Mouse (Mus musculus): Measurements from ENCODE around the gene Htra2.

The Htra2 gene

DNA sequence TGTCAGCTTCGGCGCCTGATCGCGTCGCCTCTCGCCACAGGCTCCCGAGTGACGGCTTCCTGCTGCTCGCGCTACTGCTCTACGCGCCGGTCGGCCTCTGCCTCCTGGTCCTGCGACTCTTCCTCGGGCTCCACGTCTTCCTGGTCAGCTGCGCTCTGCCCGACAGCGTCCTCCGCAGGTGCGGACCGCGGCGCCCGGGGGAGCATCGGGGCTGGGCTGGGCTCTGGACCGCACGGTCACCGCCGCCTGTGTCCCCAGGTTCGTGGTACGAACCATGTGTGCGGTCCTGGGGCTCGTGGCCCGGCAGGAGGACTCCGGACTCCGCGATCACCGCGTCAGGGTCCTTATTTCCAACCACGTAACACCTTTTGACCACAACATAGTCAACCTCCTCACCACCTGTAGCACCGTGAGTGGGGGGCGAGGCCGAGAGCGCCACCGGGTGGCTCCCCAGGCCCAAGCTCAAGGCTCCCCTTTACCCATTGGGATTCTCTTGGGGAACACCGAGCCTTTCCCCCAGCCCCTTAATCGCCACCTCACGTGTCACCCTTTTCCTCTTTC lies at the start of gene Htra2:
Gene Htra2 (minus strand): TSS at position 403 of the 561 bp plus-strand sequence.
- DNase-seq (ENCODE audit: low read depth, low spot score), result peak; percentile 46
- no peaks in the 10 kb centered on the region for H3K27me3 ChIP-seq (ENCODE audit: control insufficient read depth, insufficient read depth, low read length, poor library complexity, severe bottlenecking)
- H3K36me3 ChIP-seq (ENCODE audit: control insufficient read depth, insufficient read depth, low read length, poor library complexity, severe bottlenecking), result peaks cover 6% of the 10 kb centered on the region

GRCm38 (mm10) chr6:83104158-83104557 lies 49.1 kb upstream of the Htra2 start:
- DNase-seq (ENCODE audit: low read depth, low spot score), result no peak
- Histone ChIP-seq H3K27me3 (ENCODE audit: control insufficient read depth, insufficient read depth, low read length, poor library complexity, severe bottlenecking) (no peaks in the 10 kb centered on the region), H3K36me3 (ENCODE audit: control insufficient read depth, insufficient read depth, low read length, poor library complexity, severe bottlenecking) (peaks cover 3% of the 10 kb centered on the region; the same call in 1 of the 2 replicates)

DNA sequence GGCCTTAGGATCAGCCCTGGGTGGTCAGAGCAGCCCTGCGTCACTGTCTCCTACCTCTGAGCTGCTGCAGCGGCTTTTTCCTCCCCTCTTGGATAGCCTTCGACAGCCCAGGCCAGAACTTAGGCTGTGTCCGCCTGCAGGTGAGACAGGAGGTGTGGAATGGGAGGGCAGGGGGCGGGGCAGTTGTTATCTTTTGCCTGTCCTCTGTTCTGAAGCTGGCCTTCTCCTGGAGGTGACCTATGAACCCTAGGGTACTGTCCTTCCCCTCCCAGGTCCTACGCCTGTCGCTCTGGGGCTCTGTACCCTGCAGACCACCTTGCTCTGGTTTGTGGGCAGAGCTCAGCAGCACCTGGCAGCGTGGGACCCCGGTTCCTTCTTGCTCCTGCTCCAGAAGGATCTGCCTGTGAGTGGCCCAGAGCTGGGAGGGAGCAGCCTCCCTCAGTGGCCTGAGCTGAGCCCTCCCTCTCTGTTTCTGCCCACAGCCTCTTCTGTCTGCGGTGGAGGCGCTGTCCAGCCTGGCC lies 48.1 kb upstream of the Htra2 start:
- H3K36me3 ChIP-seq (ENCODE audit: control insufficient read depth, insufficient read depth, low read length, poor library complexity, severe bottlenecking), result peaks cover 3% of the 10 kb centered on the region; the same call in 1 of the 2 replicates
- DNase-seq (ENCODE audit: low read depth, low spot score), result no peak
- H3K27me3 ChIP-seq (ENCODE audit: control insufficient read depth, insufficient read depth, low read length, poor library complexity, severe bottlenecking), result no peaks in the 10 kb centered on the region

DNA sequence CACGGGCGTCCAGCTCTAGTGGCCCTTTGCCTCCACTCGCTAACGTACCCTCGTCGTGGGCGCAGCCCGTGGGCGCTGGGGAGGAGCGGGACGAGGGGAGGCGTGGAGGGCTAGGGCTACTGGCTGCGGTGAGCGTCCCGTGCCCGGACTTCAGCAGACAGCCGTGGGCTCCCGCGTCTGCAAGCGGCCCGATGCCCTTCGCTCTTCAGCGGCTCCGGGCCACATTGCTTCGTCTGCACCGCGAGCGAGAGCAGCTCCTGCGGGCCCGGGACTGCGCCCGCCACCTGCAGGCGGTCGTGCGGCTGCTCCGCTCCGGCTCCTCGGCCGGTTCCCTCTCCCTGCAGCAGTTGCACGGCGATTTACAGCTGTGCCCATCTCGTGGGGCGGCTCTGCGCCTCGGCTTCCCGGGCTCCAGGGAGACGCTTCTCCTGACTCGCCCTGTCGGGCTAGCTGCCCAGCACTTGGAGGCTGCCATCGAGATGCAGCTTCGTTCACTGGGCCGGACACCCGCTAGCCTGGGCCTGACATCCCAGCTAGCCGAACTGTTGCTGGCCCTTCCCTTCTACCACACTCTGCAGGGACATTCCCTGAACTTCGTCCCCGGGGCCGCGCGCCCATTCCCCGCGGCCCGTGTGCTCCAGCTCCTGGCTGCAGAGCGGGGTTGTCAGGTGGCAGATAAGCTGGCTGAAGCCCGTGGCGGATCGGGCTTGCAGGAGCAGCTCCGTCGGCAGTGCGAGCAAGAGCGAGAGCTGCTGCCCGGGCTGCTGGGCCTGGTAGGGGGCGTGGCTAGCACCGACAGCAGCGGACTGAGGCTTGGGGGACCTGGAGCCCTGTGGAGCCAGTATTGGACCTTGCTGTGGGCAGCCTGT lies 46.8 kb upstream of the Htra2 start:
- H3K27me3 ChIP-seq (ENCODE audit: control insufficient read depth, insufficient read depth, low read length, poor library complexity, severe bottlenecking), result no peaks in the 10 kb centered on the region
- H3K36me3 ChIP-seq (ENCODE audit: control insufficient read depth, insufficient read depth, low read length, poor library complexity, severe bottlenecking), result no peaks in the 10 kb centered on the region
- peak; percentile 77 for DNase-seq (ENCODE audit: low read depth, low spot score)

DNA sequence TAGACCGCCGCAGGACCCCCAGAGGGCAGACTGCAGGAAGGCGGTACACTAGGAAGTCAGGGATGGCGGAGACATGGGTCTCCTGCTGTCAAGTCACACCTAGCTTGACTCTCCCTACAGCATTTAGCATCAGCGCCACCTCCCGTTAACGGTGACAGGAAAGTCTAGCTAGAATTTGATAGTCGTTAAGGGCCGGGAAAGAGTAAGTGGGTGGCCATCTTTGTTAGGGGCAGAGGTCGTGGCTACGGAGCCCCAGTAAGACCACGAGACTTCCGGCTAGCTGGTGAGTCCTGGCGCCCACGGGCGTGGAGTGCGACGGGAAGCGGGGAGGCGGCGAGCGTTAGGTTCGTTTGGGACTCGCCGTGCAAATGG lies 46.2 kb upstream of the Htra2 start, which contains the start of the genes Ccdc142 and Gm42688:
Gene Ccdc142 (plus strand): TSS at position 286 of the 372 bp plus-strand sequence.
Gene Gm42688 (plus strand): TSS at position 302 of the 372 bp plus-strand sequence.
- DNase-seq (ENCODE audit: low read depth, low spot score), result peak; percentile 92
- H3K27me3 ChIP-seq (ENCODE audit: control insufficient read depth, insufficient read depth, low read length, poor library complexity, severe bottlenecking), result no peaks in the 10 kb centered on the region
- no peaks in the 10 kb centered on the region for H3K36me3 ChIP-seq (ENCODE audit: control insufficient read depth, insufficient read depth, low read length, poor library complexity, severe bottlenecking)

- DNase-seq (ENCODE audit: low read depth, low spot score), result no peak
- Histone ChIP-seq H3K27me3 (ENCODE audit: control insufficient read depth, insufficient read depth, low read length, poor library complexity, severe bottlenecking) (0 out of 2 replicates have a peak, but pooled peaks cover 2% of the 10 kb centered on the region), H3K36me3 (ENCODE audit: control insufficient read depth, insufficient read depth, low read length, poor library complexity, severe bottlenecking) (no peaks in the 10 kb centered on the region)
These were observed 43.3 kb upstream of the Htra2 start for GRCm38 (mm10) chr6:83098411-83098810.

- Histone ChIP-seq H3K36me3 (ENCODE audit: control insufficient read depth, insufficient read depth, low read length, poor library complexity, severe bottlenecking) (no peaks in the 10 kb centered on the region), H3K27me3 (ENCODE audit: control insufficient read depth, insufficient read depth, low read length, poor library complexity, severe bottlenecking) (0 out of 2 replicates have a peak, but pooled peaks cover 2% of the 10 kb centered on the region)
- DNase-seq (ENCODE audit: low read depth, low spot score), result no peak
These were observed 40.9 kb upstream of the Htra2 start for GRCm38 (mm10) chr6:83095968-83096367.

- Histone ChIP-seq H3K36me3 (ENCODE audit: control insufficient read depth, insufficient read depth, low read length, poor library complexity, severe bottlenecking) (no peaks in the 10 kb centered on the region), H3K27me3 (ENCODE audit: control insufficient read depth, insufficient read depth, low read length, poor library complexity, severe bottlenecking) (peaks cover 2% of the 10 kb centered on the region; the same call in 1 of the 2 replicates)
- no peak for DNase-seq (ENCODE audit: low read depth, low spot score)
These were observed 37.5 kb upstream of the Htra2 start for GRCm38 (mm10) chr6:83092416-83093127.

- Histone ChIP-seq H3K27me3 (ENCODE audit: control insufficient read depth, insufficient read depth, low read length, poor library complexity, severe bottlenecking) (peaks cover 3% of the 10 kb centered on the region), H3K36me3 (ENCODE audit: control insufficient read depth, insufficient read depth, low read length, poor library complexity, severe bottlenecking) (no peaks in the 10 kb centered on the region)
- DNase-seq (ENCODE audit: low read depth, low spot score), result no peak
These were observed 32.8 kb upstream of the Htra2 start for GRCm38 (mm10) chr6:83087926-83088260.

DNA sequence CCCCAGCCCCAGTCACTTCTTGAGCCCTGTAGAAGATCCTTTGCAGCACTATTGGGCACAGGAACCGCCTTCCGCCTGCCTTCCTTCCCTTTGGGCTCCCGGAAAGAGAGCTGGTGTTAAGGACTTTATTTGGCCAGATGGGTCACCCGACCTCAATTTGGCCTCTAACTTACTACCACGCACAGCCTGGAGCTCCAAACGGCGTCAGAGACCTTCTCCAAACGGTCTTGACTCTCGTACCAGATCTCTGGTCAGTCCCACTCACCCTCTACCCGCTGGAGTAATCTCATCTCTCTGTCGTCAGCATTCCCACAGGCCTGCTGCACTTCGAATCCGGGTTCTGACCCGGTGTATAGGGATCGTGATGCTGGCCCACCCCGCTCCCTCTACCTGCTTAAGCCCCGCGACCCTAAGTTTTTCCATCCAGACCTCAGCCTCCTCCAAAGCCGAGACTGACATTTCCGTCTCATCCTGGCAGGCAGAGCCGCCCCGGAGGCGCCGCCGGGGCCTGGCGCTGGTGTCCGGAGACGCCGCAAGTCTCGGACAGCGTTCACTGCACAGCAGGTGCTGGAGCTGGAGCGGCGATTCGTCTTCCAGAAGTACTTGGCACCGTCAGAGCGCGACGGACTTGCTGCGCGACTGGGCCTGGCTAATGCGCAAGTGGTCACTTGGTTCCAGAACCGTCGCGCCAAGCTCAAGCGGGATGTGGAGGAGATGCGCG lies 32.3 kb upstream of the Htra2 start:
- Histone ChIP-seq H3K36me3 (ENCODE audit: control insufficient read depth, insufficient read depth, low read length, poor library complexity, severe bottlenecking) (no peaks in the 10 kb centered on the region), H3K27me3 (ENCODE audit: control insufficient read depth, insufficient read depth, low read length, poor library complexity, severe bottlenecking) (peaks cover 3% of the 10 kb centered on the region)
- no peak for DNase-seq (ENCODE audit: low read depth, low spot score)

DNA sequence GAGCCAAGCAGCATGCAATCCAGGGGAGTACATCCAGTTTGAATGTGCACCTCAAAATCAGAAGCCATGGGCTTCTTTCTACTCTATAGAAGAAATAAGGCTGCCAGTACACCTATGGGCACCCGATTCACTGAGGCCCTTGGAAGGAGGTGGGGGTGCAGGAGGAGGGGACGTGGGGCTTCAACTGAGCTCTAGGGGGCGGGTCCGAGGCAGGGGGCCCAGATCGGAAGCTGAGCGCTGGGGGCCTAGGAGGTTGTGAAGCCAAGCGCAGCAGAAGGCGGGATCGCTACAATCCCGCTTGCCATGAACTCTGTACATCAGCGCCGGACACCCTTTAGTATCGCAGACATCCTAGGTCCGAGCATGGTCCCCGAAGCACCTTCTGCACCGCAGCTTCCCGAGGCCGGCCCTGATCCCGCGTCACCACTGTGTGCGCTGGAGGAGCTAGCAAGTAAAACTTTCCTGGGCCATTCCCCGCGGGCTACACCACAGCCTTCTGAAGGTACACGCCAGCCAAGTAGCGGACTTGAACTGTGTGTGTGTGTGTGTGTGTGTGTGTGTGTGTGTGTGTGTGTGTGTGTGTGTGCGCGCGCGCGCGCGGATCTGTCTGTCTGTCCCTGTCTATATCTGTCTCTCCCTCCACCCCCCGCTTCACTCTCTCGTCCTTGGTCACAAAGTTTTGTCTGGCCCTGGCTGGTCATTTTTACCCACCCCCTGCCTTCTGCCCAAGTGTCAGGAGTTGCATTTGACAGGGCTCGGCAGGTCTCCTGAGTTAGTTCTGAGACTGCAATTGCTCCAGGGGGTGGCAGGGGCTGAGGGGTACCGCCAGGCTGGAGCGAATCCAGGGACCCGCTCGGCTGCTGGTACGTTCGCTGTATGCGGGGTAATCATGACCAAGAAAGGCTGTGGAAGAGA lies 31.3 kb upstream of the Htra2 start, which contains the start of gene Lbx2:
Gene Lbx2 (plus strand): TSS at position 247 of the 915 bp plus-strand sequence.
- Histone ChIP-seq H3K27me3 (ENCODE audit: control insufficient read depth, insufficient read depth, low read length, poor library complexity, severe bottlenecking) (peaks cover 3% of the 10 kb centered on the region), H3K36me3 (ENCODE audit: control insufficient read depth, insufficient read depth, low read length, poor library complexity, severe bottlenecking) (0 out of 2 replicates have a peak, but pooled peaks cover 4% of the 10 kb centered on the region)
- no peak for DNase-seq (ENCODE audit: low read depth, low spot score)

DNA sequence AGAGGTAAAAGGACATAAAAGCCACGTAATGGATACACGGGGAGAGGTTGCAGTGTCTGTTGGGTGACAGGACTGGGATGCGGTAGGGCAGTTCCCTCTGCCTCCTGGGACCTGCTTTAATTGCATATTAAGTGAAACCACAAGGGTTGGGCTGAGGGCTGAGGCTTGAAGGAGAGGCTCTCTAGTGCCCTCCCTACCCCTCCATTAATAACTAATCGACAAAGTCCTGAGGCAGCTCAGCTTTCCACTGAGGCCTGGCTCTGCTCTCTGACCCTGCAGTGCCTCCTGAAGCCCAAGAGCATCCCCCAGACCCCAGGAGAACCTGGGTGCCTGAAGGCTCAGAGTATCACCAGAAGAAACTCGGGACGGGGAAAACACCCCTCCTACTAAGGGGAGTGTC lies 29.4 kb upstream of the Htra2 start:
- 0 out of 2 replicates have a peak, but pooled peaks cover 4% of the 10 kb centered on the region for H3K36me3 ChIP-seq (ENCODE audit: control insufficient read depth, insufficient read depth, low read length, poor library complexity, severe bottlenecking)
- no peak for DNase-seq (ENCODE audit: low read depth, low spot score)
- peaks cover 3% of the 10 kb centered on the region for H3K27me3 ChIP-seq (ENCODE audit: control insufficient read depth, insufficient read depth, low read length, poor library complexity, severe bottlenecking)

DNA sequence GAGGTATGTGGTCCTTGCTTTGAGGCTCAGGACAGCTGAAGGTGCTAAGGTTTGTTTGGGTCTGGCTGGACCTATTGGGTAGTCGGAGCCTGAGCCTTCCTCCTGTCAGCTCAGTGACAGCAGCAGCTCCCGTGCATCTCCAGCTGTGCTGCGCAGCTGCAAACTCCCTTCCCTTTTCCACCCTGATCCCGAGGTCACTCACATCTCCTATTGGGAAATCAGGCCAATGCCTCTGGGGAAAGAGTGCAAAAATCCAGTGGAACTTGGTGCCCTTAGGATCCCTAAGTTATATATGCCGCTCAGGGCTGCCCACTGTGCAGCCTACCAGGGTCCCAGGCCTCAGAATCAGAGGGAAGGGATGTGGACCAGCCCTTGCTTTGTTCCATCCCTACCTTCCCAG lies 28.4 kb upstream of the Htra2 start:
- DNase-seq (ENCODE audit: low read depth, low spot score), result no peak
- 0 out of 2 replicates have a peak, but pooled peaks cover 4% of the 10 kb centered on the region for H3K36me3 ChIP-seq (ENCODE audit: control insufficient read depth, insufficient read depth, low read length, poor library complexity, severe bottlenecking)

More for the DNA sequence above, 28.4 kb upstream of the Htra2 start:
- peaks cover 3% of the 10 kb centered on the region for H3K27me3 ChIP-seq (ENCODE audit: control insufficient read depth, insufficient read depth, low read length, poor library complexity, severe bottlenecking)
